Mouse (Mus musculus) embryonic facial prominence, embryonic 12.5 days (tissue): ENCODE measurements at regions not wholly inside any gene's neighbourhood (a gene's known extent, or its start where the extent isn't known, plus 50 kb on each side); places are given as distances from the start of the nearest gene placed in this dataset.

Experiments used
- ATAC-seq: fragments of 200-750 bp; cut with Nextera tagmentation; 2 replicates; pipeline ENCODE4 v1.8.0; 2017; ENCODE audit not compliant: insufficient number of reproducible peaks, insufficient read depth, low FRiP score, low TSS enrichment
- H3K27ac ChIP-seq: fragments of 300-500 bp; sonication (generic); 2 replicates; pipeline ENCODE4 v1.5.1; 2016; ENCODE audit warnings: mild to moderate bottlenecking
- H3K27me3 ChIP-seq: fragments of 300-500 bp; sonication (generic); 2 replicates; pipeline ENCODE4 v1.6.1; 2016; ENCODE audit warnings: mild to moderate bottlenecking, moderate library complexity
- H3K36me3 ChIP-seq: fragments of 300-500 bp; sonication (generic); 2 replicates; pipeline ENCODE4 v1.6.1; 2016; ENCODE audit warnings: mild to moderate bottlenecking
- H3K4me1 ChIP-seq: fragments of 300-500 bp; sonication (generic); 2 replicates; pipeline ENCODE4 v1.6.1; 2016
- H3K4me2 ChIP-seq: fragments of 300-500 bp; sonication (generic); replicated peaks from 2 replicates; pipeline ENCODE4 v1.6.1; 2016; ENCODE audit warnings: mild to moderate bottlenecking, moderate library complexity
- H3K4me3 ChIP-seq: fragments of 300-500 bp; sonication (generic); 2 replicates; pipeline ENCODE4 v1.5.1; 2016; ENCODE audit warnings: mild to moderate bottlenecking
- H3K9ac ChIP-seq: fragments of 300-500 bp; sonication (generic); 2 replicates; pipeline ENCODE4 v1.6.1; 2016; ENCODE audit warnings: mild to moderate bottlenecking, moderate library complexity
- H3K9me3 ChIP-seq: fragments of 300-500 bp; sonication (generic); 2 replicates; pipeline ENCODE4 v1.6.1; 2016; ENCODE audit warnings: mild to moderate bottlenecking, moderate library complexity
- WGBS: fragments of 180-500 bp; shearing (Covaris S2); methylation state at CpG from one replicate; pipeline ENCODE4 v1.1.7; 2016; 5-methylcytosine and 5-hydroxymethylcytosine counted together

DNA sequence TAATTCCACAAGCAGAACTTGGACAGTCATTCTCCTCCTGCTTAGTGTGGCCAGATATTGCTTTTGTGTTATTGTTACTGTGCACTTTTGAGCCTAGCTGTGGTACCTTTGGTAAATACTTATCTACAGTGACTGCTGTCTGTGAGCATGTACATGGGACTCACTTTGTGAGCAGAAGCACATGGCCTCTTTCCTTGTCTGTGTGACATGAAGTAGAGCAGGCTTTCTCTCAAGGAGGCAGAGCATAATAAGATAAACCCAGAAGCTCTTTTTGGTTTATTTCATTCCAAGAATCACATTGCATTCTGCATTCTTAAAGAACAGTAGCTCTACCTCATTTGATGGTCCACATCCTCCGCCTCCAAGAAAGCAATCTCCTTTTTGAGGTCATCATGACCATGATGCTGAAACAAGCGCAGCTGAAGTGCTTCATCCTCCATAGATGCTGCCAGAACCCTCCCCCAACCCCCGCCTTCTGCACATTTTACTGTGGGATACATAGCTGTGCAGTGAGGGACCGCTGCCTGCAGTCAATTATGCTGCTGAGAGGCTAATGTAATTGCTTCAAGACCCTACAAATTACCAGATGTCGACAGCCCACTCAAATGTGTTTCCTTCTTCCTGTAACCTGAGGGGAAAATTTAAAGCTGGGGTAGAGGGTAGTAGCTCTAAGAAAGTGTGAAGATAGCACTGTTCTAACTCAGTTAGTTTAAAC lies 463.0 kb upstream of the Sphkap start:
- H3K9me3 ChIP-seq: no peaks in the 10 kb centered on the region
- peak overlapping the region; percentile 57; the same call in 1 of the 2 replicates for H3K27ac ChIP-seq
- H3K36me3 ChIP-seq: no peaks in the 10 kb centered on the region
- no peak overlapping the region for H3K9ac ChIP-seq
- H3K27me3 ChIP-seq: no peaks in the 10 kb centered on the region
- H3K4me3 ChIP-seq: no peak overlapping the region
- no peak overlapping the region for H3K4me2 ChIP-seq
- peaks cover 24% of the 10 kb centered on the region for H3K4me1 ChIP-seq
- ATAC-seq: peak; percentile 91
- 17% methylated on average over 5 of the region's 5 CpGs for WGBS

DNA sequence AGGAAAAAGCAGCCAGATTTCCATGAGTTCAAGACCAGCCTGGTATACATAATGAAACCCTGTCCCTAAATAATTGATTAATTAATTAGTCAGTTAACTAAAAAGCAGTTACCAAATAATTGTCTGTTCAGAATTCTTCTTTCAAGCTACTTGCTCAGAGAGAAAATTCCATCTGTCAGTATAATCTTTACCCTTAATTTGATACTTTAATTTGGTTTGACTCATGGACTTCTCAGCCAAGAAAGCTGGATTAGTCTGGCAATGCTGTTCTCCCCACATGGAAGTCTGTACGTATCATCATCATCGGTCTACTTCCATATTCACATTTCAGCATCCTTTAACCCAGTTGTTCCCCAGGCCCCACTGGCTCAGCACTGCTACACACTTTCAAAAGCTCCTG lies 461.0 kb upstream of the Sphkap start:
- Histone ChIP-seq H3K4me1 (peaks cover 24% of the 10 kb centered on the region), H3K4me3 (no peak overlapping the region), H3K9ac (no peak overlapping the region), H3K27me3 (0 out of 2 replicates have a peak, but pooled peaks cover 3% of the 10 kb centered on the region), H3K27ac (no peak overlapping the region), H3K4me2 (no peak overlapping the region), H3K36me3 (no peaks in the 10 kb centered on the region), H3K9me3 (no peaks in the 10 kb centered on the region)
- ATAC-seq: no peak
- 55% methylated on average over 2 of the region's 2 CpGs for WGBS

DNA sequence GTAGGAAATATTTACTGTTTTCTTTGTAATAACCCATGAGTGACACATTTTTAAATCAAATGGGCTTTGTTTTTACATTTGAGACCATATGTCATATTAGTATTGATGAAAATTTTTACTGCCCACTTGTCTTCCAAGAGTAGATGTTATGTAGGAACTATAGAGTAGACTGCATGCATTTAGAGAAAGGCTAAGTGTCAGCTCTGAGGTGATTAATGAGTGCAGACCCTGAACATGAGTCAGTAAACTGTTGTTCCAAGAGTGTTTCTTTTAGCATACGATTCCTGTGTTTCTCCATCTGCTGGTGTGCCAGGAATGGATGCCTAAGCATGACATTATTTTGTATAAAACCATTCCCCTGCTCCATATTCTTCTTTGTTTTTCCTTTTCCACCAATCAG lies 454.5 kb upstream of the Sphkap start:
- Histone ChIP-seq H3K36me3 (no peaks in the 10 kb centered on the region), H3K9me3 (no peaks in the 10 kb centered on the region), H3K4me2 (no peak overlapping the region), H3K4me1 (no peaks in the 10 kb centered on the region), H3K27me3 (0 out of 2 replicates have a peak, but pooled peaks cover 3% of the 10 kb centered on the region), H3K9ac (no peak overlapping the region), H3K27ac (no peak overlapping the region), H3K4me3 (no peak overlapping the region)
- ATAC-seq: no peak
- 64% methylated on average over 1 of the region's 1 CpGs for WGBS

DNA sequence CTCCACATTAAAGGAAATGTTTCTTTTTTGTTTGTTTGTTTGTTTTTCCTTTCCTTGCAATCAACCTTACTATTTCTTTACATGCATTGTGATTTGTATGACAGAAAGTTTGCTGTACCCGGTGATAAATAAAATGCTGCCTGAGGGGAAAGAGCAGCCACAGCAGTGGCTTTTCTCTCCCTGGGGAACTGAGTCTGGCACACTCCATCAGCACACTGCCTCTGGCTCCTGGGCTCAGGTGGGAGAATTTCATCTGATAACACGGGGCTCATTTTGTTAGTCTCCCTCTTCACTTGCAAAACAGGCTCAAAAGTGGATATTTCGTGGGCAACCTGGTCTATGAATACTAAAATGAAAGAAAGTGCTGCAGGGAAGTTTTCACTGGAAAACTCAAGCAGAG lies 454.1 kb upstream of the Sphkap start:
- no peak for ATAC-seq
- 57% methylated on average over 3 of the region's 3 CpGs for WGBS
- H3K4me1 ChIP-seq: no peaks in the 10 kb centered on the region
- no peaks in the 10 kb centered on the region for H3K36me3 ChIP-seq
- no peak overlapping the region for H3K27ac ChIP-seq
- no peak overlapping the region for H3K4me3 ChIP-seq
- H3K9me3 ChIP-seq: no peaks in the 10 kb centered on the region
- no peak overlapping the region for H3K9ac ChIP-seq
- 0 out of 2 replicates have a peak, but pooled peaks cover 3% of the 10 kb centered on the region for H3K27me3 ChIP-seq
- no peak overlapping the region for H3K4me2 ChIP-seq

DNA sequence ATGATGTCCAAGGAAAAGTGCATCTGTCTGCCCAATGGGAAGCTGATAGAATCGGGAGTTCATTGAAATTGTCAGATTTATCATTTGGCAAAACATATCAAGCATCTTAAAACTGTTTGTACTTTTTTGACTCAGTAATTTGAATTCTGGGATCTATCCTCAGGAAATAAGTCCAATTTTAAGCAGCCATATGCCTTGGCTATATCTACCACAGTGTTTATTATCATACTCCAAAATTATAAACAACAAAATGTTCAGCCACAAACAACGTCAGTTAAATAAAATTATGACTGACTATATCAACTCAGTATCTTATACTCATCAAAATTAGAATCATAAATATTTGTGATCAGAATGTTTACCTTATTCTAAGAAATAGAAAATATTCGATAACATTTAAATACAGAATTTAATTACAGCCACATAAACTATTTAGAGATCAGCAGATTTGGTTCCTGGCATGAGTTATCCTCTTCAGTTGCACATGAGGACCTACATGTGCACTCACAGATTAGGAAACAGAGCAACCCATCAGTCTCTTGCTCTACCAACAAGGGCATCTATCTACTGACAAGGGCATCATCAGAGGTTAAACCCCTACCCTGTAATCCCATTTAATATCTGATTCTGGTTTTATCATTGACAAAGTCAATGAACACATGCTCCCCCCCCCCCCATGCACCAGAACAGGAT lies 451.9 kb upstream of the Sphkap start:
- H3K9ac ChIP-seq: no peak overlapping the region
- no peak overlapping the region for H3K27ac ChIP-seq
- no peak overlapping the region for H3K4me3 ChIP-seq
- no peak for ATAC-seq
- 85% methylated on average over 3 of the region's 3 CpGs for WGBS
- H3K9me3 ChIP-seq: no peaks in the 10 kb centered on the region
- no peak overlapping the region for H3K4me2 ChIP-seq
- no peaks in the 10 kb centered on the region for H3K4me1 ChIP-seq
- 0 out of 2 replicates have a peak, but pooled peaks cover 3% of the 10 kb centered on the region for H3K27me3 ChIP-seq
- H3K36me3 ChIP-seq: no peaks in the 10 kb centered on the region

DNA sequence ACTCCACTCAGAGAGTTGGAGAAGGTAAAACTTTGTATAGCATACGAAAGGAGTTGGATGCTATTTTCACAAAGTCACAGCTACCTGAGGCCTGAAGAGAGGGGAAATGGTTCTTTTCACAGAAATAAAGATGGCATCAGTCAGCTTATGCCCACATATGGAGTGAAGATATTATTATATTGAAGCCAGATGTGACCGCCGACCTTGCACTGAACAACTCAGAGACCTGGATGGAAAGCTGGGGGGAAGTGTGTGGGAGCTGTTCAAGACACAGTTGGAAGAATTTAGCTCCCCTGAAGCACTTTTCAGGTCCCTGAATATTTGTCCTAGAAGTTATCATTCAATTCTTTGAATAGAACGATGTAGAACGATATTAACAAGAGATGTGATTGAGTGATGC lies 446.0 kb upstream of the Sphkap start:
- no peaks in the 10 kb centered on the region for H3K36me3 ChIP-seq
- no peak overlapping the region for H3K27ac ChIP-seq
- no peak overlapping the region for H3K4me2 ChIP-seq
- no peaks in the 10 kb centered on the region for H3K27me3 ChIP-seq
- H3K9ac ChIP-seq: no peak overlapping the region
- H3K4me3 ChIP-seq: no peak overlapping the region
- no peaks in the 10 kb centered on the region for H3K9me3 ChIP-seq
- 0 out of 2 replicates have a peak, but pooled peaks cover 3% of the 10 kb centered on the region for H3K4me1 ChIP-seq
- 58% methylated on average over 5 of the region's 5 CpGs for WGBS
- ATAC-seq: no peak

DNA sequence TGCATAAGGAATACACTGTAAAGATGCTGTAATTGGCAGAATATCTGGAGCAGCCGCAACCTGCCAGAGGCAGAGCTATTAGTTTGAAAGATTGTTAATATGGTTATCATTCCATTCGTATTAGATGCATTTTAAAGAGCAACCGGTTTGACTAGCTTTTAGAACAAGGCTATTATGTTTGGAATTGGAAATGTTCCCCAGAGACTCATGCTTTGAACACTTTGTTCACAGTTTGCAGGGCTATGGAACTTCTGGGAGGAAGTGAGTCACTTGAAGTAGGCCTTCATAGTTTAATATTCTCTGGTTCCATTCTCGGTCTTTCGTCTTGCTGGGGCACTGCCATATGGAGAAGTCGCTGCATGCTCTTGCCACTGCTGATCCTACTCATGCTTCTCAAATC lies 443.1 kb upstream of the Sphkap start:
- Histone ChIP-seq H3K4me3 (no peak overlapping the region), H3K27ac (no peak overlapping the region), H3K9ac (no peak overlapping the region), H3K4me1 (0 out of 2 replicates have a peak, but pooled peaks cover 3% of the 10 kb centered on the region), H3K9me3 (no peaks in the 10 kb centered on the region), H3K4me2 (no peak overlapping the region), H3K36me3 (no peaks in the 10 kb centered on the region), H3K27me3 (no peaks in the 10 kb centered on the region)
- no peak for ATAC-seq
- WGBS: 79% methylated on average over 6 of the region's 6 CpGs

DNA sequence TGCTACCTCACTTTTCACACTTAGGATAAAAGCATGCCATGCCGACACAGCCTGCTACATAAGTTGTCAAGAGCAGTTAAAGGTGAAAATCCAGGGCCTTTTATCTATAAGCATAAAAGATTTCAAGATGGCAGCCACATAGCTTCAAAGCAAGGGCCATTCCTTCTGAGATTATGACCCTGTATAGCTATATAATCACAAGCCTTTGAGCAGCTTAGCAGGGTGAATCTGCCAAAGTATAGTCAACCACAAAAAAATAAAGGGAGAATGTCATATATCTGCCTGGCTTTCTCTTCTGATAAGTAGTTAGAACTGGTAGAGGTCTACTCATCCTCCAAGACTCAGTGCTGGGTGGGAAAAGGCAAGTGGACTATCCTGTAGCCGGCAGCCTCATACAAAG lies 440.4 kb upstream of the Sphkap start:
- ATAC-seq: no peak
- H3K27me3 ChIP-seq: no peaks in the 10 kb centered on the region
- no peaks in the 10 kb centered on the region for H3K9me3 ChIP-seq
- WGBS: 90% methylated on average over 2 of the region's 2 CpGs
- no peak overlapping the region for H3K9ac ChIP-seq
- no peak overlapping the region for H3K27ac ChIP-seq
- no peaks in the 10 kb centered on the region for H3K4me1 ChIP-seq
- H3K4me3 ChIP-seq: no peak overlapping the region
- no peak overlapping the region for H3K4me2 ChIP-seq
- H3K36me3 ChIP-seq: no peaks in the 10 kb centered on the region

DNA sequence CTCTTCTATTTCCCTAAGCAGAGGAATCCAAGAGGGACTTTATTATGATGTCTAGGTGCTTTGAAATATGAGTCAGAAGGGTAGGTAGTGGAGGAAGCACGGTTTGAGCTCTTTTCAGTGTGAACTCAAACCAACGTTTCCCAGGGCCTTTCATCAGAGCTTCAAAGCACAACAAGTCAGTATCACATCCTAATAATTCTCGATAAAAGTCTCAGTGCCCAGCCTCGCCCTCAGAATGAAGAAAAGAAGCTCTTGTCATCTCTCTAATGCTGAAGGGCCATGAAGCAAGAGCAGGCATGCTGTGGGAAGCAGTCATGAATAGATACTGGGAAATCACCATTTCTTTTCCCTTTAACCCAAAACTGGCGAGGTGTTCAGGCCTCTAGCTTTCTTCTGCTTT lies 440.0 kb upstream of the Sphkap start:
- Histone ChIP-seq H3K27me3 (no peaks in the 10 kb centered on the region), H3K4me3 (no peak overlapping the region), H3K4me1 (no peaks in the 10 kb centered on the region), H3K36me3 (no peaks in the 10 kb centered on the region), H3K4me2 (no peak overlapping the region), H3K9me3 (no peaks in the 10 kb centered on the region), H3K9ac (no peak overlapping the region), H3K27ac (no peak overlapping the region)
- WGBS: 65% methylated on average over 5 of the region's 5 CpGs
- no peak for ATAC-seq

DNA sequence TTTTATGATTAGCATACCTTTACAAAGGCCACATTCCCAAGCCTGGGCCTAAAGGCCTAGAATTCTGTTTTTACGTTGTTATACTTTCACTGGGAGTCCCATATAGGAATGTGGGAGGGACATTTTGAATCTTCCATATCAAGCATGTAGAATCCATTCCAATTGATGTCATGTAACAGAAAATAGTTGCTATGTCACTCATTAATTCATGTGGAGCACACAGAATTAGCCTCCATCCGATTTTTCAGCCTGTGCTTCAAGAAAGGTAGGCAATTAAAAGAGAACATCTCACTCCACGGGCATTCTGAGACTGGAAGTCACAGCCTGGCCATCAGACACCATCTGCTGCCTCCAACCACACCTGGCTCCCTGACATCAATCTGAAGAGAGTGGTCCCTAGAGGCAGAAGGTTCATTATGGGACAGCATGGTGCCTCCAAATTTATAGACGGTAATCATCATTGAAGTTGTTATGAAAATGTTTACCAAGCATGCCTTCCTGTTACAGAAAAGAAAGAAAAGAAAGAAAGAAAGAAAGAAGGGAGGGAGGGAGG lies 436.9 kb upstream of the Sphkap start:
- no peaks in the 10 kb centered on the region for H3K27me3 ChIP-seq
- no peak overlapping the region for H3K27ac ChIP-seq
- H3K4me2 ChIP-seq: no peak overlapping the region
- H3K9me3 ChIP-seq: no peaks in the 10 kb centered on the region
- H3K9ac ChIP-seq: no peak overlapping the region
- H3K36me3 ChIP-seq: no peaks in the 10 kb centered on the region
- 64% methylated on average over 4 of the region's 4 CpGs for WGBS
- ATAC-seq: no peak
- H3K4me3 ChIP-seq: no peak overlapping the region
- no peaks in the 10 kb centered on the region for H3K4me1 ChIP-seq

DNA sequence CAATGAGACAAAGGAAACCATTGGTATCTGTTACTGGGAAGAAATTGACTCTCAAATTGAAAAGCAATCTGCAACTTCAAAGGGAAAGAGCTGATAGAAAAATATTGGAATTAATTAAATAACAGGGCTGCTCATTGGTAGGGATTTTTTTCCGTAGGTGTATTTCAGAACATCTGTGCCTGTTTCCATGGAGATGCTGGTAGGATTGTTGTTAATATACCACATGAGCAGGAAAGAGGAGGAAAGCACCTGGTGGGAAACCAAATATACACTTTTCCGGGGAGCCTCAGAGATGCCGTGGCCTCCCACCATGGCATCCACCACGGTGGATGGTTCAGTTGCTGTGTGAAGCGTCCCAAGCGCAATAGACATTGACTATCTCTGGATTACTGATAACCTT lies 428.0 kb upstream of the Sphkap start:
- H3K9ac ChIP-seq: no peak overlapping the region
- H3K4me1 ChIP-seq: no peaks in the 10 kb centered on the region
- H3K27ac ChIP-seq: no peak overlapping the region
- no peaks in the 10 kb centered on the region for H3K9me3 ChIP-seq
- no peaks in the 10 kb centered on the region for H3K27me3 ChIP-seq
- 87% methylated on average over 6 of the region's 6 CpGs for WGBS
- H3K4me2 ChIP-seq: no peak overlapping the region
- no peak for ATAC-seq
- H3K36me3 ChIP-seq: no peaks in the 10 kb centered on the region
- H3K4me3 ChIP-seq: no peak overlapping the region

DNA sequence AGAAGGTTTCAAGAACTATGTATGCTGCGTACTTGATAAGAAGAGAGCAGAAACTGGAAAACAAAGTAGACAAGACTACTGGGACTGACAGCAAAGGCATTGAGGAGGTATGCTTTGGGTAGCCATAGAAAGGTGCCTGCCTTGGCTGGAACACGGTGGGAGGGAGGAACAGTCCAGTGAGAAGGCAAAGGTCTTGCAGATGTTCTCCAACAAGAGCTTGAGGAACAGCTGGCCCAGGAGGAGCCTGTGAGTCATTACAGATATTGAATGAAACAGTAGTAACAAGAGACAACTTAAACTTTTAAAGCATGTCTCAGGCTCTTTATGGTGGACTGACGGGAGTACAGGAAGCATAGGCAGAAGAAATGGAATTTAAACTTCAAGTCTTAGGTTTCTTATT lies 424.9 kb upstream of the Sphkap start:
- 84% methylated on average over 3 of the region's 3 CpGs for WGBS
- Histone ChIP-seq H3K4me3 (no peak overlapping the region), H3K9me3 (no peaks in the 10 kb centered on the region), H3K9ac (no peak overlapping the region), H3K36me3 (no peaks in the 10 kb centered on the region), H3K27me3 (no peaks in the 10 kb centered on the region), H3K4me2 (no peak overlapping the region), H3K27ac (no peak overlapping the region), H3K4me1 (no peaks in the 10 kb centered on the region)
- ATAC-seq: no peak
